Mouse (Mus musculus) embryonic fibroblast, embryonic 13.5 days (primary cell): ENCODE data around the gene Bloc1s3. TPM values are rescaled to one million over a fixed set of nuclear protein-coding genes. Genes with fewer than 3 reads are reported as not detected.
A peak's percentile ranks its signal among the peaks of the same experiment; 100 is the strongest.

Experiments used
- H3K27ac ChIP-seq: 2 replicates; pipeline ENCODE4 v1.5.1; 2012; ENCODE audit warnings: low read length, control low read depth, inconsistent platforms; ENCODE audit not compliant: insufficient read depth
- H3K4me1 ChIP-seq: 2 replicates; pipeline ENCODE4 v1.6.1; 2011; ENCODE audit warnings: low read length; ENCODE audit not compliant: control insufficient read depth, insufficient read depth
- H3K4me3 ChIP-seq: 2 replicates; pipeline ENCODE4 v1.5.1; 2011; ENCODE audit warnings: mild to moderate bottlenecking, control low read depth, low read length; ENCODE audit not compliant: insufficient read depth
- CTCF ChIP-seq: IDR thresholded peaks from 2 replicates; pipeline ENCODE4 v1.5.1; 2011; ENCODE audit warnings: mild to moderate bottlenecking, control low read depth, low read length, moderate library complexity, borderline replicate concordance; ENCODE audit not compliant: insufficient read depth
- POLR2A ChIP-seq: IDR thresholded peaks from 2 replicates; pipeline ENCODE4 v1.6.1; 2011; ENCODE audit warnings: low read depth, mild to moderate bottlenecking, control low read depth, low read length, moderate library complexity
- polyA plus RNA-seq: library from polyadenylated mRNA; stranded (reverse); fragments of >200 nt; gene quantifications from 2 replicates; pipeline ENCODE4 v1.2.4, GENCODE M21; 2011; ENCODE audit warnings: low read depth; ENCODE audit not compliant: missing spikeins, insufficient read length

Gene Bloc1s3
- polyA plus RNA-seq, 1 experiment: 6.1 TPM

DNA sequence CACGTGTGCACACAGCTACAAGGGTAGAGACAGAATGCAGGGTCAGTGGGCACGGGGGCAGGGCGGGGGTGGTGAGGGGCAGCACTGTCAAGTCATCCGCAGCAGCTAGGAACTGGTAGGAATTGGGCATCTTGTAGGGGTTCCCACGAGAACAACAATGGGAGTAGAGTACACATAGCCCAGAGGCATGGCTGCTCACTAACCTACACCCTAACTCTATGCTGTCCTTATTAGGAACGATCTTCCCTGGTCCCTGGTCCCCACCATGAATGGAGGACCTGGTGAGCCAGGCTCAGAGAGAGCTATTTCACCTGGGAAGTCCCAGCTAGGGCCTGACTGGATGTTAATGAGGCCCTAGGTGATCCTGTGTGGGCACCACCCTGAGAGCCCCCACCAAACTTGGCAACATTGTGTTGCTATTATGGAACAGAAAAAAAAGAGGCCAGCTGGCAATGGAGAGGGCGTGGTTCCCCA, 33.6 kb upstream of the Bloc1s3 start:
- H3K4me1 ChIP-seq: peaks cover 8% of the 10 kb centered on the region
- no peak for TF ChIP-seq POLR2A
- no peak for TF ChIP-seq CTCF
- H3K27ac ChIP-seq: no peak overlapping the region
- no peak overlapping the region for H3K4me3 ChIP-seq

DNA sequence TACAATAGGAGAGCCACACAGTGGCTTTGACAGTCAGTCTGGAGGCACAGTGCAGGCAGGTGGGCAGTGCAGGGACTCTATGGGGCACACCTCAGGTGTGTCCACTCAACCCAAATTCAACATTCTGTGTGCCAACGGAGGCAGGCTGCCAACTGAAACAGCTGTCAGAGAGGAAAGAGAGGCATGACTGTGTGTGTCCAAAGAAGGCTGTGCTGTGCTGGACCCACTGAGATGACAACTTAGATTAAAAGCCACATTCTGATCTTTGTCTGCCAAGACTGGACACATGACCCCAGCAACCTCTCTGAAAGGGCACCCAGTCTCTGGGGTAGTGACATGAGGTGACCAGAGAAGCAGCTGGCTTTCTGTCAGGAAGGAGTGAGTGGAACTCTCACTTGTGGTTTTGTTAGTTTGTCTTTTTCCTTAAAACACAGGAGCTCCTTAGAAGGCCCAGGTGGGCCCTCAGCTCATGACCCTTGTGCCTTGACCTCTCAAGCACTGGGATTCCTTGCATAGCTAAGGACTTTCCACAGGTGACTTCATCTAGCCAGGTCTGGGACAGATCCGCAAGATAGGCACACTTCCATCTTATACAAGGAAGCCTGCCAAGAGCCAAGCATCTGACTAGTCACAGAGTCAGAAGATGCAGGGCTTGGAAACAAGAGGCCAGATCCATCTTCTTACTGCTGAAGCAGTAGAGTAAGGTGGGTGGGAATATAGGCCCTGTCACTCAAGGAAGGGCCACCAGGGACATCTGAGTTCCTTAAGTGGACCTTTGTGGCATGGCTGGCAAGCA, 32.8 kb upstream of the Bloc1s3 start:
- H3K4me3 ChIP-seq: no peak overlapping the region
- peaks cover 6% of the 10 kb centered on the region for H3K4me1 ChIP-seq
- TF ChIP-seq POLR2A (no peak), CTCF (no peak)
- H3K27ac ChIP-seq: no peak overlapping the region

DNA sequence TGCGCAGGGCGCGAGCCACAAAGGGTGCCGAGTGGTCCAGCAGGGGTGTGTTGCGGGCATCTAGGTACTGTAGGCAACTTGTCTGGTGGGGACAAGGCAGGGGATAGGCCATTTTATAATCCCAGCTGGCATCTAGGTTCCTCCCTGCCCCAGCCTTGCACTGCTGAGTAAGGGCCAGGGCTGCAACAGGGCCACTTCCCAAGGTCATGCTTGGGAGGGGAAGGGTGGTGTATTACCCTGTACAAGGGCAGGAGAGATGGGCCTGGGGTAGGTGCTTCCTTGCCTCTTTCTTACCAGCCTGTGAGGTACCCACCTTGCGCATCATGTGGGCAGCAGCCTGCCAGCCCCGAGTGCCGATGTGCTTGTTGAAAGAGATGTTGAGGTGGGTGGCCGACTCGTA, 26.5 kb upstream of the Bloc1s3 start:
- no peaks in the 10 kb centered on the region for H3K4me1 ChIP-seq
- H3K27ac ChIP-seq: no peak overlapping the region
- TF ChIP-seq CTCF (no peak), POLR2A (no peak)
- no peak overlapping the region for H3K4me3 ChIP-seq

DNA sequence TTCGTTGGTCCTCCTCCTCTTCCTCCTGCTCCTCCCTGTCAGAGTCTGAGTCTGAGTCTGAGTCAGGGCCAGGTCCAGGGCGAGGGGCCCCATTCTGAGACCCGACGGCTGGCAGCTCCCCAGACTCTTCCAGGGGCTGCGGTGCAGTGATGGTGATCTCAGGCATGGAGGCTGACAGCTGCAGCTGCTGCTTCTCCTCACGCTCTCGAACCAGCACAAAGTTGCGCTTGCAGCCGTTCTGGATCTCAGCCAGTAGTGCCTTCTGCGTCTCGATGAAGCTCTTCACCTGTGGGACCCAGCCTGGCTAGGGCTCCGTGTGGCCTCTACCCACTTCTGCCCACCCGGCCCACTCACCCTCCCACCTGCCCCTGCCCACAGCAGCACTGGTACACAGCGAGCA, 24.1 kb upstream of the Bloc1s3 start:
- no peak for TF ChIP-seq POLR2A
- no peak for TF ChIP-seq CTCF
- Histone ChIP-seq H3K4me3 (no peak overlapping the region), H3K4me1 (no peaks in the 10 kb centered on the region), H3K27ac (no peak overlapping the region)

DNA sequence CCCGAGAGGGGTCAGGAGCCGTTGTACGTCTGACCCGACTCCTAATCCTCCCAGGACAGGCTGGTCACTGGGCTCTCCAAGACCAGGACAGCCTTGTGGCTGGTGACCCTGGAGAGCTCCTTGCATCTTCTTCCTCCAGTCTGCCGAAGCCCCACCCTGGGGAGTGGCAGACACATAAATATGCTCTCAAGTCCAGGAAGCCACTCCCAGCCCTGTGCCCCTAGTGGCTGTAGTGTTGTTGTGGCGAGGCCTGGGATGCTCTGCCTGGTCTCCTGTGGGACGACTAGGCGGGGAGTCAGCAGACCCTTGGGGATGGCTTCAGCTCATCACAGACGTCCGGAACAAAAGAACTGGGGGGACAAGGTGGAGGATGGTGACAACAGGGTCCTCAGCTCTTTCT, 22.9 kb upstream of the Bloc1s3 start:
- H3K27ac ChIP-seq: no peak overlapping the region
- H3K4me1 ChIP-seq: no peaks in the 10 kb centered on the region
- TF ChIP-seq POLR2A (no peak), CTCF (no peak)
- H3K4me3 ChIP-seq: no peak overlapping the region

DNA sequence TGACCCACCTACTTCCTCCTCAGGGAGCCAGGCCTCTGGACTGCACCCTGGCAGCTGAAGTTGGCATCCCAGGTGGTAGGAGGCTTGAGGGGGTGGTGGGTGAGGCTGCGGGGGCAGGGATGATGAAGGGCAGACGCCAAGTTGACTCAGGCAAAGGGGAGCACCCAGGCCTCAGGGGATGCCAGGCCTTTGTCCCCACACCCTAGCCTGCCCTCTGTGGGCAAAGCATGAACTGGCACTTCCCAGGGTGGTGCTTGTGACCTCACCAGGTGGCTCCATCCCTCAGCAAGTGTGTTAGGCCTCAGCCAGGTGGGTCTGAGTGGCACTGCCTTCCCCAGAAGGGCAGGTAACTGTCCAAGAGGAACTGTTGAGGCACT, 16.9 kb upstream of the Bloc1s3 start:
- Histone ChIP-seq H3K27ac (no peak overlapping the region), H3K4me3 (no peak overlapping the region), H3K4me1 (no peaks in the 10 kb centered on the region)
- TF ChIP-seq CTCF (no peak), POLR2A (no peak)

DNA sequence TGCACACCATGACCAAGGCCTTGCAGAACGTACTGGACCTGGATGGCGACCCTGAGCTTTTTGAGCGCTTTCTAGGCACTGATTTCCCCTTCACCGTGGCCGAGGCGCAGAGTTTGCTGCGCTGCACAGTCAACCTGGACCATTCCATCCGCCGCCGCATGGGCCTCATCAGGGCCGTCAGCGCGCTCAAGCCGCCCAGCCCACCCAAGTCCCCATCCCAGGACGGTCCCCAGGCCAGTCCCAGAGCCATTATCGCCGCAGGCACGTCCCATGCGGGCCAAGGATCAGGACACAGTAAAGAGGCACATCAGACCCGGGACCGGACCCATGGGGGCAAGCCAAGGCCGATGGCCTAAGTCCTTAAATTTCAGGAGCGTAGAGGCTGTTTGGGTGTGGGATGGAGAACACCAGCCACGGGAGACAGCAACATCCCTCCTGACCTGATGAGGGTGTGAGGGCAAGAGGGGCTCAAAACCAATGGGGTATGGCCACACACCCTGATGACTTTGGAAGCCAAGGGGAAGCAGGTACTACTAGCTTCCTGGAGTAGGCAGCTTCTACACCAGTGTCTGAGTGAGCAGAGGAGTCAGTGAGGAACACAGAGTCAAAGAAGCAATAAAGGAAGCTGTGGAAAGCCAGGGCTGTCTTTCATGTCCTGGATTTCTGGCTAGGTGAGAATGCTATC, 16.4 kb upstream of the Bloc1s3 start:
- TF ChIP-seq POLR2A (no peak), CTCF (no peak)
- no peak overlapping the region for H3K27ac ChIP-seq
- H3K4me3 ChIP-seq: no peak overlapping the region

DNA sequence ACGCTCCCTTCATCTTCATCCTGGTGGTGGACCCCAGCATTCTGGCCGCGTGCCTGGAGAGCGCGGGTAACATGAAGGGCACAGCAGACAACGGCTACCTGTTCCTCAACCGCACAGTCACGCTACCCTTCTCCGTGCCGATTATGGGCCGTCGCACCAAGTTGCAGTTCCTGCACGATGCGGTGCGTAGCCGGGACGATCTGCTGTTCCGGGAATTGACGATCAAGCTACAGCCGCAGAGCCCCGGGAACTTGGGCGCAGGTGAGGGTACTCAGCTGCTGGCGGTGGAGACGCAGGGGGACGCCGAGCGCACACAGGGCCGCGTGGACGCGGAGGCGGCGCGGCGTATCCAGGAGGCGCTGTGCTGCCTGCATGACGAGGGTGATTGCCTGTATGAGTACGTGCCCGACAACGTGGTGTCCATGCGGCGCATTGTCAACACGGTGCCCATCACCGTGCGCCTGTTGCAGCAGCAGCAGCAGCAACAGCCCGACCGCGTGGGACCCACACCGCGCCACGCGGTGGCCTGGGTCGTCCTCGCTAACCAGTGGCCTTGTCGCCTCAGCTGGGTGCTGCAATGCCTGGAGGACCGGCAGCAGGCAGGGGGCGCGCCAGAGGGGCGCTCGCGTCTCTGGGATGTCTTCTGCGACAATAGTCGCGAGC, 15.7 kb upstream of the Bloc1s3 start:
- no peaks in the 10 kb centered on the region for H3K4me1 ChIP-seq
- TF ChIP-seq CTCF (peak; percentile 64; the same call in 1 of the 2 replicates), POLR2A (no peak)
- no peak overlapping the region for H3K4me3 ChIP-seq
- no peak overlapping the region for H3K27ac ChIP-seq

More for the DNA sequence above, 16.4 kb upstream of the Bloc1s3 start:
- no peaks in the 10 kb centered on the region for H3K4me1 ChIP-seq

DNA sequence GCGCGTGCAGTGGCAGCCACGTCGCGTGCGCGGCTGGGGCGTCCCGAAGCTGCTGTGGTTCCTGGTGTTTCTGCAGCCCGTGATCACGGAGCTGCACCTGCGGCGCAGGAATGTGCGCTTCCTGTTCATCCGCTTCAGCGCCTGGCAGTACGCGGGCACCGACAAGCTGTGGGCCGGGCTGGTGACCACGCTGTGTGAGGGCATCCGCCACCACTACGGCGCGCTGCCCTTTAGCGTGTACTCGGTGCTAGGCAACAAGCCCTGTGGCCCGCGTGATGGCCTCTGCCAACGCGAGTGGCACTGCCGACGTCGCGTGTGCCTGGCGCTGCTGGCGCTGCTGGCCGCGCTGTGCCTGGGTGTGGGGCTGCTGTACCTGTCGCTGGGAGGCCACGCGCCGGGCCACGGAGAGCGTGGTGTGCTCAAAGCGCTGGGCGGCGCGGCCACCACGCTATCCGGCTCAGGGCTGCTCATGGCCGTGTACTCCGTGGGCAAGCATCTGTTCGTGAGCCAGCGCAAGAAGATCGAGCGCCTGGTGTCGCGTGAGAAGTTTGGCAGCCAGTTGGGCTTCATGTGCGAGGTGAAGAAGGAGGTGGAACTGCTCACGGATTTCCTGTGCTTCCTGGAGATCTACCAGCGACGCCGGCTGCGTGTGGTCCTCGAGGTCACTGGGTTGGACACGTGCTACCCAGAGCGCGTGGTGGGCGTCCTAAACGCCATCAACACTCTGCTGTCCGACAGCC, 15.0 kb upstream of the Bloc1s3 start:
- Histone ChIP-seq H3K4me1 (no peaks in the 10 kb centered on the region), H3K27ac (no peak overlapping the region), H3K4me3 (no peak overlapping the region)
- TF ChIP-seq CTCF: no peak
- no peak for TF ChIP-seq POLR2A

DNA sequence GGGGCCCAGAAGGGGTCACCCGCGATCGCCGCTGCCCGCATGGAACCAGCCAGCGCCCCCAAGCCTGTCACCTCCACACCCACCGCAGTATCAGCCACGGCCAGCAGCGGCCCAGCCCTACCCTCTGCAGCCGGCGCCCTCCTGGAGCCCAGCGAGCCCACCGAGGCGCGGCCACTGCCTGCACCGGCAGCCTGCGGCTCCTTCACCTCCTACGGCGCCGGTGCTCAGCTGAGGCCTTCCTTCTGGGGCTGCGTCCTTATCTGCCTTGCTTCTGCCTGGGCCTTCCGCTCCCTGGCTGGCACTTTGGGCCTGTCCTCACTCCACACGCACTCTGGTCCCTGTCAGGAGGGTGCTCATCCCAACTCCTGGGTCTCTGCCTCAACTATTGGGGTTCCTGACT, 11.9 kb upstream of the Bloc1s3 start:
- Histone ChIP-seq H3K4me1 (no peaks in the 10 kb centered on the region), H3K4me3 (no peak overlapping the region), H3K27ac (no peak overlapping the region)
- TF ChIP-seq CTCF: no peak
- TF ChIP-seq POLR2A: no peak
